Mouse (Mus musculus) left cerebral cortex, adult 11 months (tissue): ENCODE results near the gene Slc25a25.

Source experiments
- DNase-seq: peaks from one replicate; pipeline ENCODE4 v3.0.0; 2022; ENCODE audit warnings: low spot score

Gene Slc25a25

DNA sequence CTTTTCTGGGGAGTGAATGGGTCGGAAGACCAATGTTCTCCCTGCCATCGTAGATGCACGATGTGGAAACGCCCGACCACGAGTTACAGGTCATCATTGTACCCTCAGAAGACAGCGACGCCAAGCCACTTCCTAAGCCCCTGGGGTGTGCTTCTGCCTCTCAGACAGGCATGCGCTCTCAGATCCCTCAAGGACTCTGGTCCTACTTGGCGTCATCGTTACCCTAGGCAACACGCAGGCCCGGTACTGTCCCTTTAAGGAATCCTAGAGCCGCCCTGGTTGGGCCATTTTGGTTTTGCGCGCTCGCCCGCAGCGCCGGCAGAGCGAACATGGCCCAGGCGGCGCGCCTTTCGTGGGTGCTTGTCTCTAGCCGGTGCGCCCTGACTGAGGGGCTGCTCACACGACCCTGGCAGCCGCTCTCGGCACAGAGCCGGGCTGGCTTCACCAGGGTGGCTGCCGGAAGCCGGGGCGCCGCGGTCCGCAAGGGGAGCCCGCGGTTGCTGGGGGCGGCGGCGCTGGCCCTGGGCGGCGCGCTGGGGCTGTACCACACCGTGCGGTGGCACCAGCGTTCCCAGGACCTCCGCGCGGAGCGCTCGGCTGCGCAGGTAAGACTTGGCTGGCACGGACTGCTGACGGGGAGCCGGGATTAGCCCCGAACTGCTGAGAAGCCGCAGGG is 55.2 kb downstream of the Slc25a25 start:
- DNase-seq = peak; percentile 91

DNA sequence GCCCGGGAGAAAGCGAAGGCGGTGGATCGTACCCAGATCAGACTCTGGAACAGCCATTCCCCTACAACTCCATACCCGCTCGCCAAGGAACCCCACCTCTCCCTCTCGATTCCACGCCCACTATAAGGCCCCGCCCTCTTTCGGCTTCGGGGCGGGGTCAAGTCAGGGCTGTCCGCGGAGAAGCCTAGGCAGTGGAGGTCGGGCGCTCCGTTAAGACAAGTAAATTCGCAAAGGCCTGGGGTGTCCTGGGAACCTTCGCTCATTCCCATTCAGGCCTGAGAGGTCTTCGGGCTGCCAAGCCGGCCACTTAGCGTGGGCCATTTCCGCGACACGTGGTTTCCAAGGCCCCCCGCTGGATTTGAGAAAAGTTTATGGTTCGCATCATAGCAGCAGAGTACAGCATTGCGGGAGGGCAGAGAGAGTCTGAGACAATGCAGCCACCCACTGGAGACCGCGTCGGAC is 55.7 kb downstream of the Slc25a25 start, which contains the start of gene Ptges2:
Gene Ptges2 (plus strand): TSS at position 413 of the 462 bp plus-strand sequence.
- DNase-seq = peak; percentile 87

DNA sequence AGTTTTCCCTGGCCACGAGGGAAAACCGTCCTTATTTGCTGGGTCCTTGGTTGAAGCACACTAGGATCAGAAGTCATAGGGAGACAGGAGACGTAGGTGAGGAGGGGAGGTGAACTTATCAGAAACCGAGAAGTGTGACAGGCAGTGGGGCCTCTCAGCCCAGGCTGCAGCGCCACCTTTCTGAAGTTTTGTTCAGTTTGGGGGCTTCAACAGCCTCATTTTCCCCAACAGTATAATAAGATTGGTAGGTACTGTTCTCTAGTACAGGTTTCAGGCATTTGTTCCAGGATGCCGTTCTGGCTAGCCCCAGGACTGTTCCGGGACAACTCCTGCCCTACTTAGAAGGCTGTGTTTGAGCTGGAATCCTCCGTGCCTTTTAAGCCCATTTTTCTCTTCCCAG is 56.3 kb downstream of the Slc25a25 start:
- no peak for DNase-seq

DNA sequence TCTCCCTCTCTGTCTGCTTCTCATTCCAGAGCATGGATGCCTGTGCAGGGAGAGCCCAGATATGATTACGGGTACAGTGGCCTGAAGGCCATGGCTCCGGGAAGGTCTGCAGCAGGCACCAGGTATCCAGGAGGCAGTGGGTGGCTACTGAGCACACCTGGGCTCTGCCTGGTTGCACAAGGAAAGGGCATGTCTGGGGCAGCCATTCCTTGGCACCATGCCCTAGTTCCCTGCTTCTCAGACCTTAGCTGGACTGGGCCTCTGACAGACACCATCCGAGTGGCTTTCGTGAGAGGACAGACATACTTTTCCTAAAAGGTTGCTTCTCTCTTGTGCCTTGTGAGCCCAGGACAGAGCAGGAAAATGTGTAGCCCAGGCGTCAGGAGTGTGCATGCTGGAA is 59.2 kb downstream of the Slc25a25 start:
- DNase-seq = no peak

DNA sequence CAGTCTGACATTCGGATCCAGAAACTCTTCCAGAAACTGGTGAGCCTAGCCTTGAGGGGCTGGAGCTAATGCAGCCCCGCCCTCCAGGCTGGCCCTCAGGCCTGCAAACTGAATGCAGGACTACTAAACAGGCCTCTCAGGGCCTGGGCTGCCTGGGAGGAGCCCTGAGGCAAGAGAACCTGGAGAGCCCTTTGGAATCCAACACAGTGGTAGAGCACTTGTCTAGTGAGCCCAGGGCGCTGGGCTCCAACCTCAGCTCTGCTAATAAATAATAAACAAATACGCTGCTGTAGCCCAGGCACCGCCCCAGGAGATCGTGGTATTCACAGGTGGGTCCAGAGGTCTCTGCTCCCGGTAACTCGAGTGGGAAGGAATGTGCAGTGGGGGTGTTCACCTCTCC is 60.4 kb downstream of the Slc25a25 start:
- DNase-seq = no peak

DNA sequence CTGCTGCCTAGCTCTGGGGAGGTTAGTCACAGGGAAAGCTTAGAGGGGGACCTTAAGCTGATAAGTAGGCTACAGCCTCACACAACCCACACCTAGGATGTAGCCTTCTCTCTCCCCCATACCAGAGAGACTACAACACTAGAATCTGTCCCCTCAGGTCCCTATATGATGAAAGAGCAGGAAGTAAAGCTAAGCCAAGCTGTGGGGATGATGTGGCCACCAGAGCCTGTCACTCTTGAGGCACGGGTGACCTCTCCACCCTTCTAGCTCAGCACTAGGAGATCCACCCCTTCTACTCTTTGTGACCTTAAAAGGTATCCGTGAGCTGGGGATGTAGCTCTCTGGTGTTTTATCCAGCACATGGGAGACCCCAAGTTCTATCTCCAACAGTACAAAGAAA is 62.1 kb downstream of the Slc25a25 start:
- no peak for DNase-seq

DNA sequence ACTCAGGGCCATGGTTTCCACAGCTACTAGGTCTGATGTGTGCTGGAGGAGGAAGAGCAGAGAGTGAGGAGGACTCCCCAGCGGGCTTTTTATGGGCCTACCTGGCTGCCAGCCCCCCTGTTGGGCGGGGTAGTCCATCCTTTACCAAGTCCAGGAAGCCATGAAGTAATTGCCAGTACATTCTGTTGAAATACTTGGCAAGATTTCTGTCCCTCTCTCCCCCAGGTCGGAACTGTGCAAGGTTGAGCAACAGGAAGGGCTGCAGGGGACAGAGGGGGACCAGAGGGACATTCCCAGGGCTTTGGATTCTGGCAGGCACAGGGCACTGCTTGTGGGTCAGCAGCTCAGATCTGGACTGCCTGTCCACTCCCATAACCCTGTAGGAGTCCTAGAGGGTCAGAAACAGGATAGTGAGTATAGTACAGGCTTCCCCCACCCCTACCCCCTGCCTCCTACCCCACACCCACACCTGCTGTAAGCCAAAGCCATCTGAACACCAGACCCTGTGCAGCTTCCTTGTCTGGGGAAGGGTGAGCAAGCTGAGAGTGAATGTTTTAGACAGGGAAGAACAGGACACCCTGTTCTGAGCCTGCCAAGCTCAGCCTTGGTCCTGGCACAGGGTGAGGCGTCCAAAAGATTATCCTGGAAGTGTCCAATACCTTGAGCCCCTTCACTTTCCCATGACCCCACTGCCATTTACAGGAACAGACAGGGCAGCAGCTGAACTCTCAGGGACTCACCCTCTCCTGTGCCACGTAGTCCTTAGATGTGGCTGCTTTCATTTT is 63.3 kb downstream of the Slc25a25 start, which contains the start of gene Lcn2:
Gene Lcn2 (minus strand): TSS at position 547 of the 785 bp plus-strand sequence.
- DNase-seq = no peak

DNA sequence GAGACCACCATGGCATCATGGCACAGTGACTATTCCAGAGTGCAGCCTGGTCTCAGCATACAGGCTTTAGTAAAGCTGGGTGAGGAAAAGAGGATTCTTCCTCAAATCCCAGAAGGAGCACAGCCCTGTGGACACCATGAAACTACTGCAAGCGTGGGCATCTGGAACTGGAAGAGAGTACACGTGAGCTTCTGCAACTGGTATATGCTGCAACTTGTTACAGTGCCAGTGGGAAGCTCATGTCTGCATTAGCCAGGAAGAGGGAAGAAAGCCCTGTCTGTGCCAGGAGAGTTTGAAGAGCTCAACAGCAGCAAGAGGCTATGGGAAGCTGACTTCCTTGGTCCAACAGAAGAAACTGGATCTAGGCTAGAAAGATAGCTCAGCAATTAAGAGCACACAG is 68.6 kb downstream of the Slc25a25 start:
- DNase-seq = no peak

DNA sequence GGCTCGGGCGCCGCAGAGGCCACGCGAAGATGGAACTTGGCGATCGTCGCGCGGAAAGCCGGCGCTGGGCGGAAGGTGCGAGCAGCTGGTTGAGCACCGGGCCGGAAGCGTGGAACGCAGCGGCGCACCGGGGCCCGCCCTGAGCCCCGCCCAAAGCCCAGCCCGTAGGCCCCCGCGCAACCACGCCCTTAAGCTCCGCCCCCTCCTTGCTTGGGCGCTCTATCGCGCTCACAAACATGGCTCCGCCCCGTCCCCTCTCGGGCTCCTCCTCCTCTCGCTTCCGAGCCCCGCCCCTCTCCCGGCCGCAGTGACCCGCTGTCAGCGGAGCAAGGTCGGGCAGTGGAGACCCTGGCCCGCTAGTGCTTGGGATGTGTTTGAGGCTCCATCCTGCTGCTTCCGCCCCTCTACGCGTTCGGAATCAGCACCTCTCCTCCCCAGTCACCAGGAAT is 69.4 kb downstream of the Slc25a25 start, which contains the start of gene 1110008P14Rik:
Gene 1110008P14Rik (minus strand): TSS at position 164 of the 449 bp plus-strand sequence.
- DNase-seq = peak; percentile 89

DNA sequence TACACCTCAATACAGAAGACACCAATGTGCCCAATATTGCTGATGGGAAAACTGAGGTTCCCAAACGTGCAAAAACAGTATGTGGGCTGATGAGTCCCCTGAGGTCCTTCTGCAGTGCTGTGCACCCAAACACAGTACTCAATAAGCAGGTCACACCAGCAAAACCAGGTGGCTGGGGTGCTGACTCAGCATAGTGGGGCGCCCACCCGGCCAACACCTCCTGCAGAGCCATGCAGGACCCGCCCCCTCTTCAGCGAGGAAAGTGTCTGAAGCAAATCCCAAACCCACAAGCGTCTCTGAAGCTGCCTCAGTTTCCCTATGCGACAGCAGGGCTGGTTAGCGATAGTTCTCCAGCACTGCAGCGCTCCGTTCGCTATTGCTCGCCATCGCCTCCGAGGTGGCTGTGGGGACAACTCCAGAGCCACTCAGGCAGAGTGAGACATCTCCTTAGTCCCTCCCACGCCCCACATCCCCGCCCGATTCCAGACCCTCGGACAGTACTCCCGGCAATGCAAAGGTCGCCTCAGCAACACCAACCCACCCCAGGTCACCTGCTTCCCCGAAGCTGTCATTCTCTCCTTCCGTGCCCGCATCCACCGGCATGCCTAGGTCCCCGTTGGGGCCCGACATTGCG is 70.0 kb downstream of the Slc25a25 start:
- no peak for DNase-seq

DNA sequence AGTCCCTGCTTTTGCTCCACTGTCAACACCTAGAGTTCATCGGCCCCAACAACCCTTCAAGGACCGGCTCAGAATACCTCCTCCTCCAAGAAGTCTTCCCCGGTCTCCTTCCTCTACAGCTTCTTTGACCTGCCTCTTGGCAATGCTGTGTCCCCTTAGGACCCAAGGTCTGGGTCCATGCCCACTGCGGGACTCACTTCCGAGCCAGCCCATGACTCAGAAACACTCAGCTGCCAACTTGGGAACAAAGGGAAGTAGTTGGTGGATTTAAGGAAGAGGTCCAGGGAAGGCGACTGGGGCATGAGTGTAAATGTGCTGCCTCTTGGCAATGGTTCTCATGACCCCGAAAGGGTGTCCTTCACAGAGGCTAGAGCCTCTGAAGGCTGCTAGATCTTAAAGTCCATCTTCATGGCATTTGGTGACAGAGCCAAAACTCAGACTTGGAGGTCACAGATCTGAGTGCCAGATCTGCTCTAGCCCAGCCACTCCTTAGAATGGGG is 71.2 kb downstream of the Slc25a25 start:
- DNase-seq = no peak

DNA sequence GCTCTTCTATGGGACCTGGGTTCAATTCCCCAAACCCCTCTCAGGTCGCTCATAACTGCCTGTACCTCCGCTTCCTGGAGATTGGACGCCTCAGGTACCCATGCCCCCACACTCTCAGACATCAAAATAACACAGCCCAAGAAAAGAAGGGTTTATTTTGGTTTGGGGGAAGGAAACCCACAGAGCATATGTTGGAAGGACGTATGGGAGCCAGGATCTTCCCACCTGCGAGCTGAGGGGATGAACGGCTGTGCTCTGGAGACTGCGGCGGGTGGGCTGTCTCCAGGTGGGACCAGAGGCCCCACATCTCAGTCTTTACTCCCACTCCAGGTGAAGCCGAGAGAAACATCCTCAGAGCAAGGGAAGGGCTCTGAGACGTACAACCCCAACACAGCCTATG is 74.3 kb downstream of the Slc25a25 start:
- DNase-seq = no peak

DNA sequence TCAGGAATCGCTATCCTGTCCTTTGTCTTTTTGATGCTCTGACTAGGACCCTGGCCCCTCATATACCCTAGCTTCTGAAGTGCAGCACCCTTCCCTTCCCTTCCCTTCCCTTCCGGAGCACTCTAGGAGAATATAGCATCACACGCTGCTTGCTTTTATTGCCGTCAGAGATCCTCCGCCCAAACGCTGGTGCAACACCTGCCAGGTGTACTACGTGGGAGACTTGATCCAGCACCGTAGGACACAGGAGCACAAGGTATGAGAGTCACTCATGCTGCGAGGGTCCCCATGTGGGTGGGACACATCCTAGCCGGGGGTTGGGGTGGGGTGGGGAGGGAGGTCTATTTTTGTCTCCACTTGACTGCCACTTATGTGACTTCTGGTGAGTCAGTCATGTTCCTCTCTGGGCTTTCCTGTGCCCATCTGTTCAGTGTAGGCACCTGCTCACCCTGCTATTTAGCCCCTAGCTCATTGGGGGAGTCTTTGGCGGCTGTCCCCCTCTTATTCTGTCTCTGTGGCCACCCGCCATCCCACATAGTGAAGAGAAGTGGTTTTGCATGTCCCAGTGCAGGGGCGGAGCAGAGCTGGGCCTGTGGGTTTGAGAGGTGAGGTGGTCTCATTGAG is 75.8 kb downstream of the Slc25a25 start:
- no peak for DNase-seq

DNA sequence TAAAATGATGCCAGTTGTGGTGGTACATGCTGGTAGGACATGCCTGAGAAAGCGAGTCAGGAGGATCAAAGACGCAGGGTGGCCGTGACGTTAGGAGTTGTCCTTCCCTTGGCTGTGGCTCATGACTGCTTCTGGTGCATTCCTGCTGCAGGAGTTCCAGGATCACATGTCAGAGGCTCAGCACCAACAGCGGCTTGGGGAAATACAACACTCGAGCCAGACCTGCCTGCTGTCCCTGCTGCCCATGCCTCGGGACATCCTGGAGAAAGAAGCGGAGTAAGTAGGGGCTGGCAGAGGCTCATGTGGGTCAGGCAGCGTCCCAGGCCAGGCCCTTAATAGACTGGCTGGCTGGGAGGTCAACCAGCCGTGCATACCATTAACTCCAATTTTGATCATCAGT is 77.1 kb downstream of the Slc25a25 start:
- no peak for DNase-seq

DNA sequence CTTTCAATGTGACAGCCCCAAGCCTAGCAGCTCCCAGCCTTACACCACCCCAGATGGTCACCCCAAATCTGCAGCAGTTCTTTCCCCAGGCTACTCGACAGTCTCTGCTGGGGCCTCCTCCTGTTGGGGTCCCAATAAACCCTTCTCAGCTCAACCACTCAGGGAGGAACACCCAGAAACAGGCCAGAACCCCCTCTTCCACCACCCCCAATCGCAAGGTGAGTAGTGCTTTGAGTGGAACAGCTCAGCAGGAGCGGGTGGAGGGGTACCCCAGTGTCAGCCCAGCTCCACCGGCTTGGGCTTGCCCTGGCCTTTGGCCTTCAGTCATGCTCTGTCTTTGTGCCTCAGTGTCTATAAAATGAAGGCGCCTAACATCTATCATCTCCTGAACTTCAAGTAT is 83.9 kb downstream of the Slc25a25 start:
- DNase-seq = no peak
